Mouse (Mus musculus) stomach, postnatal 0 days (tissue): Measurements from ENCODE around the gene Mamstr.

ENCODE experiments used
- CTCF ChIP-seq: IDR thresholded peaks from 2 replicates; pipeline ENCODE4 v1.5.1; 2016; ENCODE audit warnings: antibody characterized with exemption, low read depth, mild to moderate bottlenecking, moderate library complexity
- EP300 ChIP-seq: optimal IDR thresholded peaks from 2 replicates; pipeline ENCODE3; 2016; ENCODE audit warnings: antibody characterized with exemption

DNA sequence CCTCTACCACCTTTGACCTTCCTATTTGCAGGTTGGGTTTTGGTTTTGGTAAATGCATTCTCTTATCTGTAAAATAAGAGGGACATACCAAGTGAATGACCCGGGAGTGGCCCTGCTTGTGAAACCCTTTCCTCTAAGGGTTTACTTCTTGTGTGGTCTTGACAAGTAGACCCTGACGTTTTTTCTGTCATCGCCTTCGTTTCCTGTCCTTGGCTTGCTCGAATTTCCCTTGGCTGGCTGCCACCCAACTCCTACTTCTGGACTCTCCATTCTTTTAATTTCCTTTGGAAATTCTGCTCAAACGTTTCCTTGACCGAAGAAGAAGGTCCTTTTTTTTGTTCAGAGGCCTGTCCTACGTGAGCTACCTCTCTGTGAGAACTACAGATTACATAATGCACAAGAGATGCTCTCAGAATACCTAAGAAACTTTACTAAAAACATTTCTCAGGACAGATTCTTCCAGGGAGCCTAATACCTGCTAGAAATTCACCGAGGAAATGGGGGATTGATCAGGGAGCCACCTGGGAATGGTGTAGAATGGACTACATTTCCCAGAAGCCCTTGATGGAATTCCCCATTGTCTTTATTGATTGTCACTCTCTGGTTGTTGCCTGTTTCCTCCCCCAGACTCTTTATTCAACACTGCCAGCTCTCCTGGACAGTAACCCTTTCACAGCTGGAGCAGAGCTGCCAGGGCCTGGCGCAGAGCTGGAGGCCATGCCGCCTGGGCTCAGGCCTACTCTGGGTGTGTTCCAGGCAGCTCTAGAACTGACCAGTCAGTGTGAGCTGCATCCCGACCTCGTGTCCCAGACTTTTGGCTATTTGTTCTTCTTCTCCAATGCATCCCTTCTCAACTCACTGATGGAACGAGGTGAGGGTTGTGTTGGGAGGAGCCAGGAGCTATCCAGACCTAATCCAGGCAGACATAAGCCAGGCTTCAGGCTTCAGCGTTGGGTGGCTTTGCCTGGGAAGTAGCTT, 3.8 kb upstream of the Mamstr start:
- TF ChIP-seq CTCF (no peak), EP300 (no peak)
